Mouse (Mus musculus) heart, adult 2 months (tissue): ENCODE measurements around the gene Yy2. TPM values are rescaled to one million over a fixed set of nuclear protein-coding genes. Genes with fewer than 3 reads are reported as not detected.
A peak's percentile ranks its signal among the peaks of the same experiment; 100 is the strongest.

Source experiments
- DNase-seq, 2 experiments: peaks; one replicate each; pipeline ENCODE4 v3.0.0; 2021
- H3K27ac ChIP-seq: fragments of 200-600 bp; 2 replicates; pipeline ENCODE4 v1.8.1; 2022
- H3K27me3 ChIP-seq: fragments of 200-500 bp; 2 replicates; pipeline ENCODE4 v1.6.1; 2012; ENCODE audit warnings: mild to moderate bottlenecking, low read length, inconsistent platforms, mixed read lengths; ENCODE audit not compliant: control insufficient read depth, insufficient read depth
- H3K36me3 ChIP-seq: fragments of 200-500 bp; 2 replicates; pipeline ENCODE4 v1.6.1; 2012; ENCODE audit warnings: low read length, inconsistent platforms; ENCODE audit not compliant: control insufficient read depth, insufficient read depth
- H3K4me1 ChIP-seq: fragments of 200-500 bp; 2 replicates; pipeline ENCODE4 v1.6.1; 2011; ENCODE audit warnings: low read length; ENCODE audit not compliant: control insufficient read depth, insufficient read depth
- H3K4me3 ChIP-seq: fragments of 200-600 bp; 2 replicates; pipeline ENCODE4 v1.8.1; 2022
- H3K79me2 ChIP-seq: fragments of 200-500 bp; replicated peaks from 2 replicates; pipeline ENCODE4 v1.6.1; 2012; ENCODE audit warnings: mild to moderate bottlenecking, inconsistent platforms, low read length, moderate library complexity, mixed read lengths; ENCODE audit not compliant: control insufficient read depth, insufficient read depth
- H3K9ac ChIP-seq: fragments of 200-500 bp; 2 replicates; pipeline ENCODE4 v1.6.1; 2012; ENCODE audit warnings: low read depth, mild to moderate bottlenecking, control low read depth, inconsistent platforms, low read length, mixed read lengths
- CTCF ChIP-seq: fragments of 200-600 bp; IDR thresholded peaks from 2 replicates; pipeline ENCODE4 v1.8.1; 2022; ENCODE audit warnings: antibody characterized with exemption, mild to moderate bottlenecking, moderate library complexity
- EP300 ChIP-seq: fragments of 200-500 bp; IDR thresholded peaks from 2 replicates; pipeline ENCODE4 v1.6.1; 2011; ENCODE audit warnings: low read depth, low read length, control low read depth; ENCODE audit not compliant: insufficient read depth
- POLR2A ChIP-seq: fragments of 200-500 bp; IDR thresholded peaks from 2 replicates; pipeline ENCODE4 v1.6.1; 2011; ENCODE audit warnings: mild to moderate bottlenecking, low read depth, low read length, control low read depth; ENCODE audit not compliant: insufficient read depth
- WGBS: fragments of 180-500 bp; shearing (Covaris S2); methylation state at CpG from one replicate; pipeline ENCODE4 v1.1.7; 2018; 5-methylcytosine and 5-hydroxymethylcytosine counted together
- intact Hi-C: fragments of 180-260 bp; cut with DNase I; formaldehyde crosslinking; loops from one replicate; pipeline ENCODE4 v1.15.1; 2025
- long read RNA-seq: library from polyadenylated mRNA; stranded (forward); transcript quantifications from one replicate; pipeline ENCODE4 v2.0.0, GENCODE M21; 2021
- polyA plus RNA-seq: library from polyadenylated mRNA; depleted of rRNA; stranded (reverse); fragments of >200 nt; gene quantifications from 2 replicates; pipeline ENCODE4 v1.2.3, GENCODE M21; 2012; rRNA removed
- total RNA-seq, 2 experiments: library from RNA; stranded (reverse); gene quantifications; 2 replicates each; pipeline ENCODE4 v1.2.3; 2021

Gene Yy2
- total RNA-seq = 1 to 10 TPM; 1.0 to 1.9 TPM
- polyA plus RNA-seq = not detected in 2 replicates
- long read RNA-seq = 0 reads

DNA sequence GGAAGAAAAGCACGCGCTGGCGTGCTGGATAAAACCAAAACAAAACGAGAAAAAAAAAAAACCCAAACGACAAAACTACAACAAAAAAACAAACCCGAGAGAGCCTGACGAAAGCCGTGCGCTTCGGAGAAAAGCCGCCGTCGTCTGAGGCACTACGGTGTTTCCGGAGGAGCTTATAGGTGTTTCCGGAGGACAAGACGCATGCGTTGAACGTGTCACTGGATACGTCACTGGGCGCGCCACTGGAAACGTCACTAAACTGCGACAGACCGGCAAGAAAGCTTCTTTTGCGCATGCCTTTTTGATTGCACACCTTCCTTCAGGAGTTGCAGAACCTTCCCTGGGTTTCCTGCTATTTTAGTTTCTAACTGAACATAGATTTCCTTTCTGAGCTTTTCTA lies at the start of gene Yy2:
TSS of gene Yy2 (minus strand) at position 146 of the 400 bp plus-strand sequence.
- Histone ChIP-seq H3K79me2 (no peaks in the 10 kb centered on the region), H3K27me3 (no peaks in the 10 kb centered on the region), H3K4me1 (no peaks in the 10 kb centered on the region), H3K4me3 (no peak within 1 kb of the TSS), H3K36me3 (no peaks in the 10 kb centered on the region), H3K27ac (no peak within 1 kb of the TSS), H3K9ac (no peak within 1 kb of the TSS)
- TF ChIP-seq POLR2A (no peak), CTCF (no peak), EP300 (no peak)
- WGBS = 88% methylated on average over 26 of the region's 26 CpGs
- no peak for DNase-seq
- intact Hi-C loops = no loop called here

DNA sequence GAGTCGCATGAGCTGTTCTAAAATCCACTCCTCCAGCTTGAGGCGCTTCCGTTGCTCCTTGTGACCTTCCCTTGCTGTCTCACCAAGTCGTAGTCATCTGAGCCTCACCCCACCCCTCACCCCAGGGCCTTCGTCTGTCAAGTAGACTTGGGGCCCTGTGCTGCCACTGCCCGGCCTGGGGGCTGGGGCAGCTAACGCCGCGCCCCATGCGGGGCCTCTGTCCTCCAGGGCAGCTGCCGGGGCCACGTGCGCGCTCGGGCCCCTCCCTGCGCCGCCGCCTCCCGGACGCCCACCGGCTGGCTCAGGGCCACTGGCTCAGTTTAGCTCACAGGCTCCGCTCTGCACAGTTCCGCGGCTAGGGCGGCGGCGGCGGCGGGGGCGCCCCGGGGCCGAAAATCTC lies 44.1 kb upstream of the Yy2 start:
- no peak overlapping the region for H3K9ac ChIP-seq
- H3K36me3 ChIP-seq = no peaks in the 10 kb centered on the region
- no peaks in the 10 kb centered on the region for H3K4me1 ChIP-seq
- no peaks in the 10 kb centered on the region for H3K79me2 ChIP-seq
- H3K4me3 ChIP-seq = no peak overlapping the region
- TF ChIP-seq EP300 = no peak
- no peak for TF ChIP-seq CTCF
- no peak for TF ChIP-seq POLR2A
- H3K27me3 ChIP-seq = no peaks in the 10 kb centered on the region
- intact Hi-C loops = no loop called here
- no peak overlapping the region for H3K27ac ChIP-seq
- DNase-seq = peak in 1 of 2 experiments; percentile 3
- WGBS = 40% methylated on average over 32 of the region's 32 CpGs

DNA sequence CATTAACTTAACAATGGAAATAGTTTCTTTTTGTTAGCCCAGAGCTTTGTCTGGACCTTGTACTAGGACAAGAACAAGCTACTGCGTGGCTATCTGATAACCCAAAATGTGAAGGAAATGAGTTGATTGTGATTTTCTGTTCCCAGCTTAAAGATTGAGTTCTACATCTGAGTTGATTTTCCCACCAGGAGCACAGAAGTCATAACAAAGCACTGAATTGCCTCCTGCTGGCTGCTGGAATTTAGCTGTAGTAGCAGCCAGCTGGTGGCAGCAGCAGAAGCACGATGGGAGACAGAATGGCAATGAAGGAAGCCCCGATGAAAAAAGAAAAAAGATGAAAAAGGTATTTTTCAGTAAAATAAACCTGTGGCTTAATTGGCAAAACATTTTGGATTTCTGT lies 32.7 kb upstream of the Yy2 start:
- intact Hi-C loops = loop anchor here (5.0 kb wide), 1 partner anchor 36 kb away; no protein-coding TSS in a partner anchor
- H3K27me3 ChIP-seq = no peaks in the 10 kb centered on the region
- 16% methylated on average over 3 of the region's 3 CpGs for WGBS
- H3K36me3 ChIP-seq = no peaks in the 10 kb centered on the region
- TF ChIP-seq CTCF (peak; percentile 68), POLR2A (no peak), EP300 (0 out of 2 replicates have a peak, but pooled peaks have one; percentile 19)
- H3K27ac ChIP-seq = peak overlapping the region; percentile 31
- no peak overlapping the region for H3K4me3 ChIP-seq
- H3K79me2 ChIP-seq = no peaks in the 10 kb centered on the region
- H3K9ac ChIP-seq = no peak overlapping the region
- H3K4me1 ChIP-seq = peaks cover 3% of the 10 kb centered on the region
- DNase-seq = peak in 1 of 2 experiments; percentile 17

DNA sequence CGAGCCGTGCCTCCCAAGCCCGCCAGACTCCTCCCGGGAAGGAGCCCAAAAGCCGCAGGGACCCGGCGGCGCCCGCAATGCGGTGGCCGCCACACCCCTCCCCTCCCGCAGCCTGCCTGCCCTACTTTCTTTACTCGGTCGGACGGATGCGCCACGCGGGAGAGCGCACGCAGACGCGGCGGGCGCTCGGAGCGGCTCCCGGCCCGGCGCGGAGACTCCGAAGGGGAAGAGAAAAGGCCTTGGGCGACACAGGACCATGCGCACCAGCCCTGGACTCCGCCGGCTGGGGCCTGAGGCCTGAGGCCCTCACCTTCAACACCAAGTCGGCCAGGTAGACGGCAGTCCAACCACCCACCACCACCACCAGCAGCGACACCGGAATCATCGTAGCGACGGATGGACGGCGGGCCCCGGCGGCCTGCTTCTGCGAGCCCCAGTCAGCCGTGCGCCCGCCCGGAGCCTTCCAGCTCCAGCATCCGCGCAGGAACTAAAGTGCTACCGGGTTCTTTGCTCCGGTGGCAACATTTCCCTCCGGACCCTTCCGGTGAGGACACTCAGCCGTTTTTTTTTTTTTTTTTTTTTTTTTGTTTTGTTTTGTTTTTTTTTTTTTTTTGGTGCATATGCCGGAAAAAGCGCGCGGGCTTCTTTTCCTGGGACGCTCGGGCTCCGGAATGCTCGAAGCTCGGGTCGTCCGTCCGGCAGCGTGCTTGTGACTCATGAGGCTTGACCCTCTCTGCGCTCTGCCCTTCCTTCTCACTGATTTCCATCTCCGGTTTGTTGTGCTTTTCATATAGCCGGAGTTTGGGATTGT lies 29.6 kb upstream of the Yy2 start, which contains the start of gene Mbtps2:
TSS of gene Mbtps2 (minus strand) at position 530 of the 811 bp plus-strand sequence.
- peak; percentile 74 to 79 for DNase-seq
- intact Hi-C loops = loop anchor here (2.0 to 5.0 kb wide), 2 partner anchors 36 to 106 kb away; partner anchors contain the start of gene Sms
- 14% methylated on average over 63 of the region's 74 CpGs for WGBS
- Histone ChIP-seq H3K4me3 (peak within 1 kb of the TSS; percentile 63), H3K27me3 (no peaks in the 10 kb centered on the region), H3K4me1 (peaks cover 3% of the 10 kb centered on the region), H3K36me3 (no peaks in the 10 kb centered on the region), H3K27ac (peak within 1 kb of the TSS; percentile 85), H3K9ac (peak within 1 kb of the TSS; percentile 100), H3K79me2 (no peaks in the 10 kb centered on the region)
- peak; percentile 48 for TF ChIP-seq POLR2A
- no peak for TF ChIP-seq CTCF

DNA sequence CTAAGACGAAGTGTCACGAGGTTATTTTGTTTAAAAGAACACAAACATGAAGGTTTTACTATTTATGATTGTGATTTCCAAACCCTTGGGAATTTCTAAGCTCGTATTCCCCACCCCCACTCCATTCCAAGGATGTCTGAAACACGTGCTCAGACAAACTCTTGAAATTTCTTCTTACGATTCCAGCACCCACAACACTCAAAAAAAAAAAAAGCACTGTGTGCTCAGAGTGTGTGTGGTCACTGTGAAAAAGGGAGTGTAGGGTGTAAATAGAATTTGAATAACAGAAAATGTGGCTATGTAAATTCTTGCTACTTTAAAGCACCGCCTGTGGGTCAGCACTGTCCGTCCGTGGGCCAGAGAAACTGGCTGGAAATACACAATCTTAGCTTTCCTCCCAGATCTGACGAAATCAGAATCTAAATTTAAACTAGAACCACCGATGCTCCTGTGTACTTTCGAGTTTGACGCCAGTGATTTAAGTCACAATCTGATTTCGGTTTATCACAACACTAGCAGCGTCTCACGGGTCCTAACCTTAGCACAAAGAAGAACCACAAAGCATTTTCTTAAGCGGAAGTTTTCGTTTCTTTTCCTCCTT lies 28.9 kb upstream of the Yy2 start:
- Histone ChIP-seq H3K4me3 (peak overlapping the region; percentile 63), H3K79me2 (no peaks in the 10 kb centered on the region), H3K27me3 (no peaks in the 10 kb centered on the region), H3K9ac (peak overlapping the region; percentile 100), H3K27ac (peak overlapping the region; percentile 85), H3K4me1 (peaks cover 3% of the 10 kb centered on the region), H3K36me3 (no peaks in the 10 kb centered on the region)
- TF ChIP-seq CTCF (no peak), POLR2A (no peak), EP300 (no peak)
- DNase-seq = no peak
- intact Hi-C loops = loop anchor here (2.0 to 5.0 kb wide), 2 partner anchors 35 to 105 kb away; partner anchors contain the start of gene Sms
- 16% methylated on average over 17 of the region's 17 CpGs for WGBS

DNA sequence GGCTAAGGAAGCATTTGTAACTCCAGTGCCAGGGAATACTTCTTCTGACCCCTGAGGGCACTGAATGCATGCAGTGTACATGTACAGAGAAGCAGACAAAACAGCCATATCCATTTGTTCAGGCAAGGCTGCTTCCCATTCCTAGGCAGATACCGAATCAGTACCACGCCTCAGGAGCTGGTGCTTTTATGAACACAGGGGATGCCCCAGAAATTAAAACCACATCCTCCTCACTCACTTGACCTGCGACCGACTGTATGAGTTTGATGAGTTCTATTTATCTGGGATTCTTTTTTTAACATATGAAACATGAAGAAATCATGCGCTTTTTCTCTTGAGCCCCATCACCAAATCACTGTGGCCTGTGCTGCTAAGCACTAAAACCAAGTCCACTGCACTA lies 28.0 kb upstream of the Yy2 start:
- no peak for DNase-seq
- no peaks in the 10 kb centered on the region for H3K27me3 ChIP-seq
- H3K27ac ChIP-seq = no peak overlapping the region
- intact Hi-C loops = loop anchor here (5.0 kb wide), 1 partner anchor 35 kb away; no protein-coding TSS in a partner anchor
- H3K79me2 ChIP-seq = no peaks in the 10 kb centered on the region
- peaks cover 3% of the 10 kb centered on the region for H3K4me1 ChIP-seq
- H3K9ac ChIP-seq = no peak overlapping the region
- WGBS = 55% methylated on average over 5 of the region's 5 CpGs
- no peaks in the 10 kb centered on the region for H3K36me3 ChIP-seq
- TF ChIP-seq EP300 = no peak
- TF ChIP-seq POLR2A = no peak
- TF ChIP-seq CTCF = no peak
- no peak overlapping the region for H3K4me3 ChIP-seq
